Mouse (Mus musculus) midbrain, embryonic 13.5 days (tissue): ENCODE results near the gene Hnrnpl. TPM values are rescaled to one million over a fixed set of nuclear protein-coding genes. Genes with fewer than 3 reads are reported as not detected.

Experiments
- ATAC-seq: fragments of 200-750 bp; cut with Nextera tagmentation; 2 replicates; pipeline ENCODE4 v1.8.0; 2017; ENCODE audit warnings: mild to moderate bottlenecking, moderate TSS enrichment, moderate library complexity
- H3K27ac ChIP-seq: fragments of 300-500 bp; sonication (generic); 2 replicates; pipeline ENCODE4 v1.5.1; 2015; ENCODE audit warnings: inconsistent platforms, mild to moderate bottlenecking, moderate library complexity
- H3K27me3 ChIP-seq: fragments of 300-500 bp; sonication (generic); 2 replicates; pipeline ENCODE4 v1.6.1; 2015; ENCODE audit warnings: mild to moderate bottlenecking, inconsistent platforms
- H3K36me3 ChIP-seq: fragments of 300-500 bp; sonication (generic); 2 replicates; pipeline ENCODE4 v1.6.1; 2015; ENCODE audit warnings: mild to moderate bottlenecking, inconsistent platforms
- H3K4me1 ChIP-seq: fragments of 300-500 bp; sonication (generic); replicated peaks from 2 replicates; pipeline ENCODE4 v1.6.1; 2015; ENCODE audit warnings: inconsistent platforms
- H3K4me2 ChIP-seq: fragments of 300-500 bp; sonication (generic); replicated peaks from 2 replicates; pipeline ENCODE4 v1.6.1; 2015; ENCODE audit warnings: moderate library complexity, mild to moderate bottlenecking, inconsistent platforms
- H3K4me3 ChIP-seq: fragments of 300-500 bp; sonication (generic); replicated peaks from 2 replicates; pipeline ENCODE4 v1.5.1; 2015; ENCODE audit warnings: mild to moderate bottlenecking, inconsistent platforms
- H3K9ac ChIP-seq: fragments of 300-500 bp; sonication (generic); replicated peaks from 2 replicates; pipeline ENCODE4 v1.6.1; 2015; ENCODE audit warnings: mild to moderate bottlenecking, inconsistent platforms
- H3K9me3 ChIP-seq: fragments of 300-500 bp; sonication (generic); 2 replicates; pipeline ENCODE4 v1.6.1; 2016; ENCODE audit warnings: mild to moderate bottlenecking, inconsistent platforms
- WGBS: fragments of 180-500 bp; shearing (Covaris S2); methylation state at CpG from one replicate; pipeline ENCODE4 v1.1.7; 2015; 5-methylcytosine and 5-hydroxymethylcytosine counted together
- polyA plus RNA-seq: library from polyadenylated mRNA; unstranded; fragments of >200 nt; fragmentation: Nextera tagmentation; extraction: Ambion mirVana; gene quantifications from 2 replicates; pipeline ENCODE4 v1.2.1, GENCODE M21; 2015

The Hnrnpl gene
- polyA plus RNA-seq, 1 experiment from 2014 or later, result 238 TPM

DNA sequence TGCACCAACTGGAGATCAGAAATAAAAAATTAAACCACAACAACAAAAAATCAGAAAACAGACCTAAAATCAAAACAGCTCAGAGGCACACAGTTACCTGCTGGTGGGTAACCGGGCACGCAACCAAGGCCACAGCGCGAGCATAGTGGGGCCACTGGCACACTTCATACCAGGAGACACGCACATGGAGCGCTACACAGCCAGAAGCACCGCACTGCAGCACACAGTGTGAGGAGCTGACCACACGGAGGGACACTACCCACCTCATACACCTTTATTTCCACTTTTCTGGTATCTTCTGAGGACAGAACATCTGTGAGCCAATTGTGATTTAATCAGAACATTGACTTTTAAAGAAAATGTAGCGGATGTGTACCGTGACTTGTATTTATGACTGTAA lies 8.6 kb downstream of the Hnrnpl start:
- no peak for ATAC-seq
- Histone ChIP-seq H3K27me3 (no peaks in the 10 kb centered on the region), H3K36me3 (peaks cover 95% of the 10 kb centered on the region), H3K9me3 (no peaks in the 10 kb centered on the region), H3K4me1 (peaks cover 91% of the 10 kb centered on the region), H3K4me3 (no peak overlapping the region), H3K27ac (no peak overlapping the region), H3K9ac (0 out of 2 replicates have a peak overlapping the region, but pooled peaks have one; percentile 32), H3K4me2 (no peak overlapping the region)
- 91% methylated on average over 10 of the region's 10 CpGs for WGBS

DNA sequence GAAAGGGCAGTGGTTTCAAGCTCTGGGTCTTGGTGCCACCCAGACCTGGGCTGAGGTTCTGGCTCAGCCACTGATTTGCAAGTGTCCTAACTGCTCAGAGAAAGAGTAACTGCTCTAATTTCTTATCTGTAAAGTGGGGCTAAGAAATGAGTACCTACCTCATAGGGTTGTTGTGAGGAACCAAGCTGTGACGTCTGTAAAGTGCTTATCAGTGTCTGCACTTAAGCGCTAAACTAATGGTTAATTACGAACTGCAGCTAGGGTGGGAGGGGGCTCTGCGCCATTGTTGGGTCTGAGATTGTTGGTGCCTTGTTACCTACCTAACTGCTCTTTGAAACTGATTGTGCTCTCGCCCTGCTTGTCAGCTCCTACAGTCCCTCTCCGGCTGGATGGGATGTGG lies 9.2 kb downstream of the Hnrnpl start:
- Histone ChIP-seq H3K4me3 (0 out of 2 replicates have a peak overlapping the region, but pooled peaks have one; percentile 5), H3K9me3 (no peaks in the 10 kb centered on the region), H3K36me3 (peaks cover 98% of the 10 kb centered on the region), H3K27me3 (no peaks in the 10 kb centered on the region), H3K4me2 (no peak overlapping the region), H3K9ac (peak overlapping the region; percentile 39; the same call in 1 of the 2 replicates), H3K4me1 (peaks cover 85% of the 10 kb centered on the region), H3K27ac (no peak overlapping the region; the same call in 1 of the 2 replicates)
- ATAC-seq, result no peak
- WGBS, result 74% methylated on average over 6 of the region's 6 CpGs

DNA sequence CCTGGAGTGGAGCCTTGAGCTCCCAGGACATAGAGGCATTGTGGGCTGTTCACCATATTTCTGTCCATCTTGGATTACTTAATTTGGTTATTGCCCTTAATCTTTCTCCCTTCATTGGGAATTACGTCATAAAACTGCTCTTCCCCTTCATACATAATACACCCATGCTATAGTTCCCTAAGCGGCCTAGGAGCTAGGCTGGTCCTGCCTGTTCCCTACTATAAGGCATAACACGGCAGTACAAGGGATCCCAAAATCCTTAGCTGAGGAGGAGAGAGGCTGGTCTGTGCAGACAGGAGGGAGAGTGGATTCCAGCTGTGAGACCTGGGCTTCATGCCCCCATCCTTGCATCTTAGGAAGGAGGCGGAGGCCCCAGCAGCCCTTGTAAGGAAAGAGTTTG lies 9.6 kb downstream of the Hnrnpl start:
- peaks cover 81% of the 10 kb centered on the region for H3K4me1 ChIP-seq
- 74% methylated on average over 4 of the region's 4 CpGs for WGBS
- H3K9ac ChIP-seq, result peak overlapping the region; percentile 39; the same call in 1 of the 2 replicates
- no peak overlapping the region for H3K4me2 ChIP-seq
- no peaks in the 10 kb centered on the region for H3K27me3 ChIP-seq
- no peak overlapping the region; the same call in 1 of the 2 replicates for H3K27ac ChIP-seq
- 0 out of 2 replicates have a peak overlapping the region, but pooled peaks have one; percentile 5 for H3K4me3 ChIP-seq
- H3K36me3 ChIP-seq, result peaks cover 98% of the 10 kb centered on the region
- H3K9me3 ChIP-seq, result no peaks in the 10 kb centered on the region
- no peak for ATAC-seq

DNA sequence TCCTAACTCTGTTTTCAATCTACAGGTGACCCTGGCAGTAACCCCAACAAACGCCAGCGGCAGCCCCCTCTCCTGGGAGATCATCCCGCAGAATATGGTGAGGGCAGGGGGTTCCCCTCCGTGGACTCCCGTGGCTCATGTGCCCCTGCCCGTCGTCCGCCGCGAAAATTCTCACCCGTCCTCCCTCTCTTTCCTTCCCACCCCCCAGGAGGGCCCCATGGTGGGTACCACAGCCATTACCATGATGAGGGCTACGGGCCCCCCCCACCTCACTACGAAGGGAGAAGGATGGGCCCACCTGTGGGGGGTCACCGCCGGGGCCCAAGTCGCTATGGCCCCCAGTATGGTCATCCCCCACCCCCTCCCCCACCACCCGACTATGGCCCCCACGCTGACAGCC lies 10.1 kb downstream of the Hnrnpl start:
- Histone ChIP-seq H3K36me3 (peaks cover 96% of the 10 kb centered on the region), H3K9ac (no peak overlapping the region), H3K4me3 (no peak overlapping the region), H3K9me3 (no peaks in the 10 kb centered on the region), H3K27me3 (no peaks in the 10 kb centered on the region), H3K27ac (no peak overlapping the region), H3K4me1 (peaks cover 78% of the 10 kb centered on the region), H3K4me2 (no peak overlapping the region)
- WGBS, result 77% methylated on average over 18 of the region's 18 CpGs
- ATAC-seq, result no peak

DNA sequence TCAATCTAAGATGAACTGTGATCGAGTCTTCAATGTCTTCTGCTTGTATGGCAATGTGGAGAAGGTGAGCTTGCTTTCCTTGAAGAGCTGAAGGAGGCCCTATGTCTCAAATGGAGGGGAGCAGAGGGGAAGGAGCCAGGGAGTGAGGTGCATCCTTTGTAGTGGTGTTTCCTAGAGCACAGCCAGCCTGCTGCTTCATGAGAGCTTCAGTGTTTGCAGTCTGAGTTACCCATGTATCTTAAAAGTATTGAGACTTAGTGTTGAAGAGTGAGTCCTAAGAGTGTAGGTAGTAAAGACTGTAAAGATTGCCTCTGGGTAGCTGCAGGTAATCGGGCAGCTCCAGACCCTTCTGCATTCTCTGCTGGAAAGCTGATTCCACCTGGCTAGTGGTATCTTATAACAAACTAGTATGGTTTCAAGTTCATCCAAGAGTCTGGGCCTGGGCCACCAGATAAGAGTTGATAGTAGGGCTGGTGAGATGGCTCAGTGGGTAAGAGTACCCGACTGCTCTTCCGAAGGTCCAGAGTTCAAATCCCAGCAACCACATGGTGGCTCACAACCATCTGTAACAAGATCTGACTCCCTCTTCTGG lies 10.6 kb downstream of the Hnrnpl start:
- 76% methylated on average over 4 of the region's 4 CpGs for WGBS
- Histone ChIP-seq H3K36me3 (peaks cover 91% of the 10 kb centered on the region), H3K9me3 (no peaks in the 10 kb centered on the region), H3K4me1 (peaks cover 75% of the 10 kb centered on the region), H3K27me3 (no peaks in the 10 kb centered on the region), H3K4me2 (no peak overlapping the region), H3K9ac (no peak overlapping the region), H3K27ac (no peak overlapping the region), H3K4me3 (no peak overlapping the region)
- ATAC-seq, result no peak

DNA sequence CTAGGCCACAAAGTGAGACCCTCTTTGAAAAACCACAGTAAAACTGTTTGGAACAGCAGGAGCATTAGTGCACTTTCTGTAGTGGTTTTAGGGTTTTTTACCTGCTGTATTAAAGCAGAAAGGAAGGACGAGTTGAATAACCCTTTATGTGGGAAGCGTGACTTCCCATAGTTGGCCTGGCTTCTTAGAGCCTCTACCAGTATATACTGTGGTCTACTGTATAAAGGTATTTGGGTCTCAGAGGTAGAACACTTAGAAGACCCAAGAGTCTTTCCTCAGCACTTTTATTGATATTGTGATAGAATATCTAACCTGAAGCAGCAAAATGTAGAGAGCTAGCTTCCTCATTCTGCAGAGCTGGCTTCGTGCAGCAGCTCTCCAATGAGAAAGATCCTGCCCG lies 11.2 kb downstream of the Hnrnpl start:
- no peak for ATAC-seq
- Histone ChIP-seq H3K27ac (peak overlapping the region; percentile 69), H3K4me2 (no peak overlapping the region), H3K9me3 (no peaks in the 10 kb centered on the region), H3K36me3 (peaks cover 85% of the 10 kb centered on the region), H3K4me3 (no peak overlapping the region), H3K27me3 (no peaks in the 10 kb centered on the region), H3K4me1 (peaks cover 73% of the 10 kb centered on the region), H3K9ac (no peak overlapping the region)
- 78% methylated on average over 4 of the region's 4 CpGs for WGBS

DNA sequence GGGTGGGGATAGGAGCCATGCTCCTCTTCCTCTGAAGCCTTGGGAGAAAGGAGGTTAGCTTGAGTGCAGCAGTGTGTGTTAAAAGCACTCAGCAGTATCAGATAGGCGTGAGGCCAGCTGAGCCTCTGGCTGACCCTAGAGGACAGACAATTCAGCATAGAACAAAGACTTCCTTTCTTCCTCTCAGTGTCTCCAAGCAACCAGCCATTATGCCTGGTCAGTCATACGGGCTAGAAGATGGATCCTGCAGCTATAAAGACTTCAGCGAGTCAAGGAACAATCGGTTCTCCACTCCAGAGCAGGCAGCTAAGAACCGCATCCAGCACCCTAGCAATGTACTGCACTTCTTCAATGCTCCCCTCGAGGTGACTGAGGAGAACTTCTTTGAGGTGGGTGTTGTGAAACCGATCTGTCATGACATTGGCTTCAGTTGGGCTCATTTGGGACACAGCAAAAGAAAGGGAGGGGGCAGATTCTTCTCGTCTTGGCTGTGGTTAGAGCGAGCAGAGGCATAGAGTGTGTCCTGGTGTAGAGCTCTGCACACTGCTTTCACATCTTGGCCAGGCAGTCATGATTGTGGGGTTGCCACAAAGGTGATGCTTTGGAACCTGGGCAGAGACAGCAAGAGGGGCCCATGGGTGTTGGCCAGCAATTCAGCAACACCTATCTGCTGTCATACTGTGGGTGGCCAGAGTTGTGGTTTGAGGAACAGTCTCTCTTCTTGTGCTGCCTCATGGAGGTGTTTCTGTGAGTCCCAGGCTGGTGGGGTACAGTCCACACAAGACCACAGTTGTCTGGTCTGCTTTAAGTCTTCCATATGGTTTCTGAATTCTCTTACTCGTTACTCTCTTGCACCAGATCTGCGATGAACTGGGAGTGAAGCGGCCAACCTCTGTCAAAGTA lies 12.3 kb downstream of the Hnrnpl start:
- H3K27ac ChIP-seq, result peak overlapping the region; percentile 69
- ATAC-seq, result 0 out of 2 replicates have a peak, but pooled peaks have one; percentile 15
- 36% methylated on average over 12 of the region's 12 CpGs for WGBS

DNA sequence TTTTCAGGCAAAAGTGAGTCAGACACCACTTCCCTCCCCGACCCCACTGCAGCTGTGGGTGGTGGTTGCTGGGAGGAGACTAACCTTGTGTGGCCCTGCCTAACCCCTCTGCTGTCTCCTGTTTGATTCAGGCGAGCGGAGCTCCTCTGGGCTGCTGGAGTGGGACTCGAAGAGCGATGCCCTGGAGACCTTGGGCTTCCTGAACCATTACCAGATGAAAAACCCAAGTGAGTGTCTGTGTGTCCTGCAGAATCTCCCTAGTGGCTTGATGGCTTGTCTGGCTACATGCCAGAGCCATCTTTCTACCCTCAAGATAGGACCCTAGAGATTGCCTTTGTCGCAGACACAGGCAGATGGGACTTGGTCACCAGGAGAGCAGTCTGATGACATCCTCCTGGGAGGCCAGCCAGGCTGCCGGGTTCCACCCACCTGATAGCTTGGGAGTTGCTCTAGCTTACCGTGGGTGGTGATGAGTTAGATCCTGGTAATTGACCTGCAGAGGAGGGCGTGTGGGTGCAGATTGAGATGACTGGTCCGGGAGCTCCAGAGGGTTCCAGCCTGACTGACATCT lies 13.0 kb downstream of the Hnrnpl start:
- H3K4me3 ChIP-seq, result no peak overlapping the region
- 75% methylated on average over 10 of the region's 10 CpGs for WGBS
- peak overlapping the region; percentile 69 for H3K27ac ChIP-seq
- peaks cover 68% of the 10 kb centered on the region for H3K4me1 ChIP-seq
- no peaks in the 10 kb centered on the region for H3K9me3 ChIP-seq
- no peak overlapping the region for H3K4me2 ChIP-seq
- H3K9ac ChIP-seq, result no peak overlapping the region
- no peak for ATAC-seq
- H3K27me3 ChIP-seq, result no peaks in the 10 kb centered on the region
- peaks cover 67% of the 10 kb centered on the region for H3K36me3 ChIP-seq

More for the DNA sequence above, 12.3 kb downstream of the Hnrnpl start:
- H3K9ac ChIP-seq, result peak overlapping the region; percentile 40; the same call in 1 of the 2 replicates
- H3K4me3 ChIP-seq, result no peak overlapping the region
- H3K36me3 ChIP-seq, result peaks cover 74% of the 10 kb centered on the region
- H3K4me1 ChIP-seq, result peaks cover 69% of the 10 kb centered on the region
- H3K4me2 ChIP-seq, result no peak overlapping the region
- H3K27me3 ChIP-seq, result no peaks in the 10 kb centered on the region
- no peaks in the 10 kb centered on the region for H3K9me3 ChIP-seq

DNA sequence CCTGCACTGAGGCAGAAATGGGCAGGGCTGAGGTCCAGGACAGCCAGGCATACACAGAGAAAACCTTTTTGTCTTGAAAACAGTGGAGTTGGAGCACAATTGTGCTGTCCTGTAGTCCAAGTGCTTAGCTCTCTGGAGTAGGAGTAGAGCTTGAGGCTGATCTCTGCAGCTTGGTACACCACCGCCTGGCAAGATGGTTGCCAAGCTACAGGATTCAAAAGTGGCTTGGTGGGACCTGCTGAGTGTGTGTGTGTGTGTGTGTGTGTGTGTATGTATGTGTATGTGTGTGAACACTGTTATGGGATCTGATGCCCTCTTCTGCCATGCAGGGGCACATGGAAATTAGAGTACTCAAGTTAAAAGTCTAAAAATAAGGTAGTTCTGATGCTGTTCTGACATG lies 14.2 kb downstream of the Hnrnpl start:
- ATAC-seq, result no peak
- H3K27ac ChIP-seq, result no peak overlapping the region
- no peaks in the 10 kb centered on the region for H3K9me3 ChIP-seq
- H3K9ac ChIP-seq, result no peak overlapping the region
- H3K4me2 ChIP-seq, result no peak overlapping the region
- no peaks in the 10 kb centered on the region for H3K27me3 ChIP-seq
- H3K4me1 ChIP-seq, result peaks cover 56% of the 10 kb centered on the region
- H3K36me3 ChIP-seq, result peaks cover 55% of the 10 kb centered on the region
- 47% methylated on average over 1 of the region's 1 CpGs for WGBS
- no peak overlapping the region for H3K4me3 ChIP-seq

DNA sequence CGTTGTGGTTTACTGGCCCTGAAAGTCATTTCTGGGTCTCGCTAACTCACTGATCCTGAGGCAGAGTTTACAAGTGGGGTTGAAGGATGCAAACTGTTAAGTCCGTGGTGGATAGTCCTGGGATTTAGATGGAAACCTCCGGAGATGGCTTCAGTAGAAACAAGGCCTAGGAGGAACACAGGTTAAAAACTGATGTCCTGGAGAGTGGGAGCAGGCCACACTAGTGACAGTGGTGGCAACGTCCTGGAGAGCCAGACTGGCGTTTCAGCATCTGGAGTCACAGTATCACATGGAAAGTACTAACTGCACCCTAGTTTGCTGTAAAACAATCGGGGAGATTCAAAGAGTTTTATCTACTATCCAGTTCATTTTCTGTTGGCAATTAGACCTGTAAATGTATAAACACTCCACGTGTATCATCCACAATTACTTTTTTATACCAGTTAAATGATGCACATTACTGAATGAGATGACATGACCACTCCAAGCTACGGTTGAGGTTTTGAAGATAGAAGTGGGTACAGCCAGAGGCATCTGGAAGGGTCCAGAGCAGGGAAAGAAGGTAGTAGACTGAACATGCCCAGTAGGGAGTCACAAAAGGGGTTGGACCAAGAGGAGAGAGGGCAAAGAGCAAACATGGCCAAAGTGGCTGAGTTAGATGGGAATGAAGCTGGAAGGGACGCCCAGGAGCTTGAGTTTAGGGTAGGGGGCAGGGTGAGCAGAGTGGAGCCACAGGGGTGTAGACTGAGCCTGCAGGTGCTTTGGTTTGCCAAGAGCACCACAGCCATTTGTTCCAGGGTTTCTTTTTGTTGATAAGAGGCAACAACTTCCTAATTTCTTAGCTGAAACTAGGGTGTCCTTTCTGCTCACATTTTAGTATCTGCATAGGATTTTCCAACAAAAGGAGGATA lies 14.9 kb downstream of the Hnrnpl start:
- no peak for ATAC-seq
- WGBS, result 61% methylated on average over 10 of the region's 10 CpGs
- H3K27ac ChIP-seq, result peak overlapping the region; percentile 21; the same call in 1 of the 2 replicates
- no peak overlapping the region for H3K9ac ChIP-seq
- H3K27me3 ChIP-seq, result no peaks in the 10 kb centered on the region
- no peak overlapping the region for H3K4me2 ChIP-seq
- no peak overlapping the region for H3K4me3 ChIP-seq
- peaks cover 48% of the 10 kb centered on the region for H3K36me3 ChIP-seq
- H3K9me3 ChIP-seq, result no peaks in the 10 kb centered on the region
- peaks cover 49% of the 10 kb centered on the region for H3K4me1 ChIP-seq

DNA sequence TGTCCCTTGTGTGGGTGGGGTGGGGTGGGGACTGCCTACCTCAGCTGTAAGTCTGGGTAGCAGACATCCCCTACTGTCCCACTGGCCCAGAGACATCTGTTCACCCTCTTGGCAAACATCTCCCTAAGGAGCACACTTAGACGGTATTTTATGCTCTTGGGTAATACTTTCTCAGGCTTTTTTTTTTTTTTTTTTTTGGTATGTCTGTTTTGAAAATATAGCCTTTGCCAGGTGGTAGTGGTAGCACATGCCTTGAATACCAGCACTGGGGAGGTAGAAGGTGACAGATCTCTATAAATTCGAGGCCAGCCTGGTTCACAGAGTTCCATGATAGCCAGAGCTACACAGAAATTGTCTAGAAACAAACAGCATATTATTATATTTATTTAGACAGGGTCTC lies 15.6 kb downstream of the Hnrnpl start:
- Histone ChIP-seq H3K9me3 (no peaks in the 10 kb centered on the region), H3K27ac (no peak overlapping the region), H3K36me3 (peaks cover 41% of the 10 kb centered on the region), H3K4me3 (no peak overlapping the region), H3K4me1 (peaks cover 44% of the 10 kb centered on the region), H3K27me3 (no peaks in the 10 kb centered on the region), H3K9ac (no peak overlapping the region), H3K4me2 (no peak overlapping the region)
- 64% methylated on average over 2 of the region's 2 CpGs for WGBS
- no peak for ATAC-seq
